Mouse (Mus musculus) c-Kit-positive CD71-positive TER-119-negative erythroid progenitor cells, embryonic 14.5 days (primary cell): ENCODE data around the gene Wfikkn2.

Experiments used
- DNase-seq: peaks from one replicate; pipeline ENCODE4 v3.0.0-alpha.2; 2013; ENCODE audit warnings: low read depth

Wfikkn2 gene

DNA sequence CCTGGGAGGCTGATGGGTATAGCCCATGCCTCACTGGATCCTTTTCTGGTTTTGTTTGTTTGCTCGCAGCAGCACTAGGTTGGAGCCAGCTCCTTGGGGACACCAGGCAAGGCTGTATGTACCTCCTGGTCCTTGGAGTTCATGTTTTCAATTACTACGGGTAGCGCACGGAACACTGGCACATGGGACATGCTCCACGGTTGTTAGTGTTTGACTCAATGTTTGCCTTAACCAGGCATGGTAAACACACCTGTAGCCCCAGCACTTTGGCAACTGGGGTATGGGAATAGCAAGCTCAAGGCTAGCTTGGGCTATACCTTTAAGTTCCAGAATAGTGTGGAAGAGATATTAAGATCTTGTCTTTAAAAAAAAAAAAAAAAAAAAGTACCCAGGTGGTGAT, 55.1 kb downstream of the Wfikkn2 start:
- DNase-seq = no peak

DNA sequence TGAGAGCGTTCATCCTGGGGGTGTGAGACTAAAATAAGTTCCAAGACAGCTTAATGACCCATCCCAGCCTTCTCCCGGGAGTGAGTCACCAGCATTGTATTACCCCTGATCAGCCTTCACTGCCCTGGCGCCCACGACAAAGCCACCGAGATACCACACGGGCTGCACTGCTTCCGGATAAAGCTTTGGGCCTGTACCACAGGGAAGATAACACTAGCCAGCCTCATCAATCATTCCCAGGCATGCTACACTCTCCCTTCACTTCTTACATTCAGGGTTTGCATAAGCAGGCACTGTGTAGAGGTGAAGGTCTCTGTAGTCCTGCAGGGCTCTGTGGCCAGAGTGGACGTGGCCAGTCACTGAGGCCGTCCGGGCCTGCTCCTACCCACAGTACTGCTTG, 56.2 kb downstream of the Wfikkn2 start:
- no peak for DNase-seq
